Mouse (Mus musculus) MEL (cell line): ENCODE measurements around the gene Thrsp. TPM values are rescaled to one million over a fixed set of nuclear protein-coding genes. Genes with fewer than 3 reads are reported as not detected.

Experiments used
- DNase-seq: peaks from one replicate; pipeline ENCODE4 v3.0.0; 2011; ENCODE audit warnings: low read depth, low spot score
- H3K27ac ChIP-seq: 2 replicates; pipeline ENCODE4 v1.5.1; 2012; ENCODE audit warnings: low read depth, mild to moderate bottlenecking, control low read depth, low read length, moderate library complexity; ENCODE audit not compliant: control insufficient read depth
- H3K27me3 ChIP-seq, 2 experiments: fragments of 150-350 bp in 1 of 2; sonication (generic) in 1 of 2; 2 replicates each; pipeline ENCODE4 v1.6.1; 2012; ENCODE audit warnings: low read length in 2 of 2, mild to moderate bottlenecking in 2 of 2, improper control_type of control experiment in 1 of 2, moderate library complexity in 1 of 2; ENCODE audit not compliant: insufficient read depth in 2 of 2, control insufficient read depth in 1 of 2
- H3K36me3 ChIP-seq, 2 experiments: 2 replicates each; pipeline ENCODE4 v1.6.1; 2012 to 2014; ENCODE audit warnings: low read length in 2 of 2, improper control_type of control experiment in 1 of 2, inconsistent platforms in 1 of 2, mild to moderate bottlenecking in 1 of 2; ENCODE audit not compliant: insufficient read depth in 2 of 2, control insufficient read depth in 1 of 2
- H3K4me1 ChIP-seq, 2 experiments: fragments of 150-350 bp in 1 of 2; sonication (generic) in 1 of 2; 2 replicates each; pipeline ENCODE4 v1.6.1; 2012; ENCODE audit warnings: low read length in 2 of 2, improper control_type of control experiment in 1 of 2, mild to moderate bottlenecking in 1 of 2; ENCODE audit not compliant: insufficient read depth in 2 of 2, control insufficient read depth in 1 of 2
- H3K4me3 ChIP-seq, 2 experiments: fragments of 150-350 bp in 1 of 2; sonication (generic) in 1 of 2; 2 replicates each; pipeline ENCODE4 v1.5.1; 2012; ENCODE audit warnings: low read depth in 2 of 2, low read length in 2 of 2, mild to moderate bottlenecking in 2 of 2, moderate library complexity in 2 of 2, control low read depth in 1 of 2, improper control_type of control experiment in 1 of 2; ENCODE audit not compliant: control insufficient read depth in 1 of 2, insufficient read depth in 1 of 2
- H3K79me2 ChIP-seq: 2 replicates; pipeline ENCODE4 v1.6.1; 2012; ENCODE audit warnings: mild to moderate bottlenecking, low read length, moderate library complexity; ENCODE audit not compliant: control insufficient read depth, poor library complexity, insufficient read depth
- H3K9ac ChIP-seq: 2 replicates; pipeline ENCODE4 v1.6.1; 2012; ENCODE audit warnings: low read depth, mild to moderate bottlenecking, control low read depth, low read length, moderate library complexity; ENCODE audit not compliant: control insufficient read depth, poor library complexity, severe bottlenecking
- H3K9me3 ChIP-seq: fragments of 150-350 bp; sonication (generic); replicated peaks from 2 replicates; pipeline ENCODE4 v1.6.1; 2012; ENCODE audit warnings: mild to moderate bottlenecking, low read length, improper control_type of control experiment, moderate library complexity; ENCODE audit not compliant: insufficient read depth
- BHLHE40 ChIP-seq: IDR thresholded peaks from 2 replicates; pipeline ENCODE4 v1.6.1; 2012; ENCODE audit warnings: low read depth, mild to moderate bottlenecking, inconsistent platforms, low read length, improper control_type of control experiment, borderline replicate concordance
- CHD1 ChIP-seq: IDR thresholded peaks from 2 replicates; pipeline ENCODE4 v1.6.1; 2012; ENCODE audit warnings: low read depth, mild to moderate bottlenecking, inconsistent platforms, low read length, improper control_type of control experiment
- ELF1 ChIP-seq: IDR thresholded peaks from 2 replicates; pipeline ENCODE4 v1.6.1; 2014; ENCODE audit warnings: low read depth, mild to moderate bottlenecking, inconsistent platforms, low read length, improper control_type of control experiment, moderate library complexity
- ETS1 ChIP-seq: IDR thresholded peaks from 2 replicates; pipeline ENCODE4 v1.6.1; 2012; ENCODE audit warnings: low read depth, mild to moderate bottlenecking, inconsistent platforms, low read length, improper control_type of control experiment, moderate library complexity
- GABPA ChIP-seq: IDR thresholded peaks from 2 replicates; pipeline ENCODE4 v1.6.1; 2012; ENCODE audit warnings: low read depth, mild to moderate bottlenecking, inconsistent platforms, low read length, improper control_type of control experiment, moderate library complexity
- HCFC1 ChIP-seq: IDR thresholded peaks from 2 replicates; pipeline ENCODE4 v1.6.1; 2012; ENCODE audit warnings: low read depth, mild to moderate bottlenecking, inconsistent platforms, low read length, improper control_type of control experiment, moderate library complexity
- JUND ChIP-seq: IDR thresholded peaks from 2 replicates; pipeline ENCODE4 v1.6.1; 2011; ENCODE audit warnings: low read depth, mild to moderate bottlenecking, improper control_type of control experiment, low read length
- KAT2A ChIP-seq: conservative IDR thresholded peaks from 2 replicates; pipeline ENCODE4 v1.6.1; 2012; ENCODE audit warnings: low read depth, low read length, improper control_type of control experiment, inconsistent platforms
- MAZ ChIP-seq: IDR thresholded peaks from 2 replicates; pipeline ENCODE4 v1.6.1; 2012; ENCODE audit warnings: low read depth, mild to moderate bottlenecking, inconsistent platforms, low read length, improper control_type of control experiment
- MEF2A ChIP-seq: IDR thresholded peaks from 2 replicates; pipeline ENCODE4 v1.6.1; 2014; ENCODE audit warnings: low read depth, mild to moderate bottlenecking, inconsistent platforms, low read length, improper control_type of control experiment; ENCODE audit not compliant: poor library complexity, insufficient replicate concordance, severe bottlenecking; ENCODE audit errors: extremely low read depth
- MXI1 ChIP-seq: IDR thresholded peaks from 2 replicates; pipeline ENCODE4 v1.6.1; 2011; ENCODE audit warnings: mild to moderate bottlenecking, low read depth, low read length, improper control_type of control experiment
- MYB ChIP-seq: IDR thresholded peaks from 2 replicates; pipeline ENCODE4 v1.6.1; 2011; ENCODE audit warnings: mild to moderate bottlenecking, low read depth, low read length, improper control_type of control experiment
- MYC ChIP-seq: IDR thresholded peaks from 2 replicates; pipeline ENCODE4 v1.6.1; 2011; ENCODE audit warnings: low read depth, mild to moderate bottlenecking, low read length, improper control_type of control experiment, moderate library complexity
- NELFE ChIP-seq: IDR thresholded peaks from 2 replicates; pipeline ENCODE4 v1.6.1; 2011; ENCODE audit warnings: low read depth, low read length, improper control_type of control experiment
- NRF1 ChIP-seq: IDR thresholded peaks from 2 replicates; pipeline ENCODE4 v1.6.1; 2014; ENCODE audit warnings: low read depth, mild to moderate bottlenecking, inconsistent platforms, low read length, improper control_type of control experiment, moderate library complexity; ENCODE audit not compliant: poor library complexity, insufficient read depth, severe bottlenecking
- POLR2A ChIP-seq, 2 experiments: IDR thresholded peaks; 2 replicates each; pipeline ENCODE4 v1.6.1; 2011 to 2012; ENCODE audit warnings: low read length in 2 of 2, mild to moderate bottlenecking in 2 of 2, control low read depth in 1 of 2, improper control_type of control experiment in 1 of 2, low read depth in 1 of 2, moderate library complexity in 1 of 2; ENCODE audit not compliant: control insufficient read depth in 1 of 2, insufficient read depth in 1 of 2, poor library complexity in 1 of 2
- POLR2AphosphoS2 ChIP-seq: IDR thresholded peaks from 2 replicates; pipeline ENCODE4 v1.6.1; 2011; ENCODE audit warnings: low read length, improper control_type of control experiment
- RAD21 ChIP-seq: IDR thresholded peaks from 2 replicates; pipeline ENCODE4 v1.6.1; 2011; ENCODE audit warnings: mild to moderate bottlenecking, low read depth, low read length, improper control_type of control experiment
- SIN3A ChIP-seq: IDR thresholded peaks from 2 replicates; pipeline ENCODE4 v1.6.1; 2012; ENCODE audit warnings: low read length, improper control_type of control experiment, inconsistent platforms
- TAL1 ChIP-seq: IDR thresholded peaks from 2 replicates; pipeline ENCODE4 v1.6.1; 2012; ENCODE audit warnings: mild to moderate bottlenecking, inconsistent platforms, low read length, moderate library complexity, mixed read lengths
- TBP ChIP-seq: IDR thresholded peaks from 2 replicates; pipeline ENCODE4 v1.8.0; 2011; ENCODE audit warnings: low read depth, low read length, improper control_type of control experiment
- TCF12 ChIP-seq: IDR thresholded peaks from 2 replicates; pipeline ENCODE4 v1.6.1; 2014; ENCODE audit warnings: low read depth, mild to moderate bottlenecking, inconsistent platforms, low read length, improper control_type of control experiment, moderate library complexity
- ZKSCAN1 ChIP-seq: IDR thresholded peaks from 2 replicates; pipeline ENCODE4 v1.6.1; 2012; ENCODE audit warnings: low read depth, mild to moderate bottlenecking, inconsistent platforms, low read length, improper control_type of control experiment, moderate library complexity
- ZMIZ1 ChIP-seq: IDR thresholded peaks from 2 replicates; pipeline ENCODE4 v1.6.1; 2012; ENCODE audit warnings: low read depth, mild to moderate bottlenecking, inconsistent platforms, low read length, improper control_type of control experiment, moderate library complexity
- polyA plus RNA-seq, 2 experiments: library from polyadenylated mRNA; stranded (reverse) in 1 of 2; unstranded in 1 of 2; fragments of >175 nt in 1 of 2; fragments of >200 nt in 1 of 2; gene quantifications; 2 replicates each; pipeline versions ENCODE4 v1.2.1 to v1.2.4; 2012; ENCODE audit warnings: low replicate concordance in 2 of 2, low read depth in 1 of 2; ENCODE audit not compliant: insufficient read length in 2 of 2, insufficient read depth in 1 of 2, missing spikeins in 1 of 2
- total RNA-seq: library from RNA; depleted of rRNA; stranded (reverse); fragments of 300-350 nt; gene quantifications from 2 replicates; pipeline ENCODE4 v1.2.3, GENCODE M21; 2012

Thrsp gene
- total and polyA plus RNA-seq, 3 experiments = 0.06 TPM; not detected in 2

GRCm38 (mm10) chr7:97399960-97400715 is 17.4 kb downstream of the Thrsp start, which contains the start of gene Ndufc2:
Ndufc2 (plus strand) TSS chr7:97400003.
- H3K4me3 ChIP-seq = peak within 1 kb of the TSS; percentile 81 to 93
- H3K4me1 ChIP-seq = peaks cover 0 to 11% of the 10 kb centered on the region in 2 experiments; a peak in 2 of 4 replicates
- DNase-seq = peak; percentile 94
- H3K9me3 ChIP-seq = no peaks in the 10 kb centered on the region
- peak within 1 kb of the TSS; percentile 60 for H3K27ac ChIP-seq
- H3K9ac ChIP-seq = peak within 1 kb of the TSS; percentile 93
- peaks cover 1 to 2% of the 10 kb centered on the region in 2 experiments; a peak in 1 of 4 replicates for H3K36me3 ChIP-seq
- TF ChIP-seq HCFC1 = peak; percentile 86
- peak; percentile 79; the same call in 1 of the 2 replicates for TF ChIP-seq ZMIZ1
- TF ChIP-seq MYC = peak; percentile 43; the same call in 1 of the 2 replicates
- peak; percentile 75 for TF ChIP-seq POLR2AphosphoS2
- TF ChIP-seq NELFE = peak; percentile 91
- peak; percentile 85 to 96; a peak in 3 of 4 replicates for TF ChIP-seq POLR2A (IDR thresholded peaks at IDR 0.05; ENCODE audit: control insufficient read depth in 1 of 2, insufficient read depth in 1 of 2, low read depth in 1 of 2, low read length in 2 of 2, poor library complexity in 1 of 2)
- TF ChIP-seq SIN3A = peak; percentile 82
- 0 out of 2 replicates have a peak, but pooled peaks have one; percentile 38 for TF ChIP-seq ELF1
- TF ChIP-seq ETS1 = no peak
- peak; percentile 96 for TF ChIP-seq TBP
- TF ChIP-seq TCF12 = peak; percentile 91
- TF ChIP-seq JUND = no peak
- peak; percentile 66; the same call in 1 of the 2 replicates for TF ChIP-seq MAZ
- TF ChIP-seq MXI1 = 0 out of 2 replicates have a peak, but pooled peaks have one; percentile 52
- no peak for TF ChIP-seq MYB
- no peak for TF ChIP-seq NRF1
- 0 out of 2 replicates have a peak, but pooled peaks have one; percentile 14 for TF ChIP-seq CHD1
- H3K79me2 ChIP-seq = peaks cover 38% of the 10 kb centered on the region
- H3K27me3 ChIP-seq = no peaks in the 10 kb centered on the region

DNA sequence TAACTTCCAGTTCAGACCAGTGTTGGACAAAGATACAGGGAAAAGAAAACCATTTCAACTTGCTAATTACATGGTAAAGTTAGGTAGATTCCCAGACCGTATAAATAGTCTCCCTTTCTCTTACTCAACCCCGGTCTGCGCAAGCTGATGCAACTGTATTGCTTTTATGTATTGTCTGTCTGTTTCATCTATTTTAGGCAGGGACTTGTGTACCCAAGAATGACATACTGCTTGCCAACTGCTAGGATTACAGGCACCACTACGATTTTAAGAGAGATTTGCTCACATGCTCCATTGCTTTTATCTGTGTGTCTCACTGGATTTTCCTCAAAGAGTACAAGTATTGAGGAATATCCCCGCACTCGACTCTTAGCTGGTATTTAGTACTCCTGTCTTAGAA is 18.6 kb downstream of the Thrsp start:
- no peak for DNase-seq
- TF ChIP-seq MAZ (no peak), MXI1 (no peak), SIN3A (no peak), ZKSCAN1 (no peak), GABPA (no peak), TCF12 (no peak), NRF1 (no peak), BHLHE40 (no peak), KAT2A (no peak), TBP (no peak), HCFC1 (no peak), TAL1 (no peak), RAD21 (no peak), MEF2A (no peak)
- Histone ChIP-seq H3K4me3 (no peak overlapping the region), H3K9me3 (no peaks in the 10 kb centered on the region), H3K9ac (no peak overlapping the region), H3K27ac (no peak overlapping the region), H3K36me3 (peaks cover 1 to 2% of the 10 kb centered on the region in 2 experiments; a peak in 1 of 4 replicates), H3K4me1 (peaks cover 0 to 11% of the 10 kb centered on the region in 2 experiments; a peak in 2 of 4 replicates), H3K27me3 (no peaks in the 10 kb centered on the region), H3K79me2 (peaks cover 33% of the 10 kb centered on the region)
